Mouse (Mus musculus): Measurements from ENCODE around the gene Krt7.

Krt7 gene

DNA sequence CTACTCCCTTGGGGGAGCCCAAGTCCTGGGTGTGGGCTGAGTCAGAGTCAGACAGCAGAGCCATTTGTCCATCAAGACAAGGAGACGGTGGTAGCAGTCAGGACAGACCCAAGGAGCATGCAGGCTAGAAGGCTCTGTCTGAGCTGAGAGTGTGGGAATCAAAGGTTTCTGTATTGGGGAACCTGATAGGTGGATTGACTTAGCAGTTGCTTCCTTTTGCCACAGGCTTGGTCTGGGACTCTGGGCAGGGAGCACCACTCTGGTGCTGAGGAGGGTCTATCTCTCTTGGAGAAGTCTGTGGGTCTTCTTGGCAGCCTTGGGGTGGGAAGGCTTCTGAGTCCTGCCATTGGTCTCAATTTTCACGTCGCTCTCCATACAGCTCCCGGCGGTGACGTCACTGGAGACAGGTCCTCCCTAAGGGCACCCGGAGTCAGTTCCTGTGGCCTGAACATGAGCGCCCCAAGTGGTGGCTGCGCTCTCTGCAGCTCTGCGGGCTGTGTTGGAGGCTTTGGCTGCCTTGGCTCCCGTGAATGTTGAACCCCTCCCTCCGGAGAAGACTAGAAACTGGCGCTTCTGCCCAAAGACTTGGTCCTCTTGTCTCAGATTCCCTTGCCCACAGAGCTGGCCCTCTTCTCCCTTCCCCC, 42.4 kb downstream of the Krt7 start:
- DNase-seq: peak; percentile 88

DNA sequence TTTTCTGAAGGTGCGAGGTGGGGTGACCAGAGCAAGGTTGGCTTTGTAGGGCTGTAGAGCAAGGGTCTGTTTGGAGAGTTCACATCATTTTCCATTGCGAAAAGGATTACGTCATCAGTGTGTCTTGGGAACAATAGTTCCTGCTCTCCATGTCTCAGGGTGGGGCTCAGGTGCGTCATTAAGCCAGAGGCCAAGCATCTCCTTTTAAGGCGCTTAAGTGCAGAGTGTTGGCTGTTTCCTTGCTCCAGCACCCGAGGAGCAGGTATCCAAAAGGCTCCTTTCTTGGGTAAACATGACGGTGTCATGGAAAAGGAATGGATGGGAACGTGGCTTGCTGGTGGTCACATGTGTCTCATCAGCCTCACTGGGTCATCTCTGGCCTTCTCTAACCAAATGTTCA, 43.9 kb downstream of the Krt7 start:
- no peak for DNase-seq

GRCm38 (mm10) chr15:101455292-101455691, 44.4 kb downstream of the Krt7 start:
- DNase-seq: peak; percentile 54

GRCm38 (mm10) chr15:101455891-101456290, 45.0 kb downstream of the Krt7 start:
- no peak for DNase-seq

GRCm38 (mm10) chr15:101458361-101458930, 47.6 kb downstream of the Krt7 start:
- peak; percentile 72 for DNase-seq

DNA sequence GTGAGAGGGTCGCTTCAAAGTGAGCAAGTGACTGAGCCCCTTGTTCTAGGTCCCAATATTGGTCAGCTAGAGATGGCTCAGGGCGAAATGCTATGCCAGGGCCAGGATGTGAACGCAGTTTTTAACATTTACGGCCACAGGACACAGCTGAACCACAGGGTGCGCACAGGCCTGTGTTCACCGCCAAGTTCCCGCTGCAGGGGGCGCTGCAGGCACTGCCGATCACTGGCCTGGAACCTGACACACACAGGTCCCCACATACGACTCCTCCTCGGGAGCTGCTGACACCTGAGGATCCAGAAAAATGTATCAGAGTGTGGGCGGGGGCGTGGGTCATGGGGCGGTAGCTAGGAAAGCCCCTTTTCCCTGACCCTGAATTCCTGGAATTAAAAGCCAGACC, 48.4 kb downstream of the Krt7 start:
- peak; percentile 42 for DNase-seq

DNA sequence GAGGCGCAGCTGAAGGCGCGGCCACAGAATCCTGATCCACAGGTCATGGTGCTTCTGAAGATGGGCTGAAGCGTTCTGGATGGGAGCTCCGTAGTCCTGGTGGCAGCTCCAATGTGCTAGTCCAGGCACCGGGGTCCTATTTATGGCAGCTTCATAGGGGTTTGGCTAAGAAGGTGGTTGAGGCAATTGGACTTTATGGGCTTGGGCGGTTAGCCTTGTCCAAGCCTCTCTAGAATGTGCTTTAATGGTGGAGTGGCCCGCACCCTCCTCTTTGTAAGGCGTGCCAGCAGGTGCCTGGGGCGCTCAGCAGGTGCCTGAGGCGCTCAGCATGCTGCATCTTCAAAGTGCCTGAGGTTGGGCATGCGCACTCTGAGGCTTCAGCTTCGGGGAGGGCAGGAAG, 52.8 kb downstream of the Krt7 start, which contains the start of gene Krt81:
Krt81 (minus strand) TSS at position 101 of the 400 bp plus-strand sequence.
- no peak for DNase-seq

- no peak for DNase-seq
These were observed 58.2 kb downstream of the Krt7 start for GRCm38 (mm10) chr15:101469093-101469492.

DNA sequence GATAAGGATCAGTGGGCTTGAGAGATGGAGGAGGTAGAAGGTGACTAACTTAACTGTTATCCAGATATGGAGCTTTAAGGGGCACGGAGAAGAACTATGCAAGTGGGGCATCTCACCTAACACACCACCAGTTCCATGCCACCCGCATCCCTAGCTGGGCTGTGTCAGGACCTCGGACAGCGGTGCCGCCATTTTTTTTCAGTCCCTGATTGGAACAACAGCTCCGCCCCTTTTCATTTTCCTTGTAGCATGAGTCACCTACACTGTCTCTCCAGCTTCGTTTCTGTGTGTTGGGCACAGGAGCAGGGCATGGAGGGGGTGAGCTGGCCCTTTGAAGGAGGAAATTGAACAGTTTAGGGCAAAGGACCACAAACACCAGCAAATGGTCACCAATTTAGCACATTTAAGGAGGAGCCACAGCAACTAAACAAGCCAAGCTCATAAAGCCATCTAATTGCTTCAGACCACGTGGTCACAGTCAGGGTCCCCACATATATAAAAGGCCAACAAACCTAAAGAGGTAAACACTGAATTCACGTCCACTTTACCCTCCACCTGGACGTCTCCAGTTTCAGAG, 62.2 kb downstream of the Krt7 start, which contains the start of gene Krt86:
Krt86 (plus strand) TSS at position 527 of the 577 bp plus-strand sequence.
- DNase-seq: peak; percentile 68

DNA sequence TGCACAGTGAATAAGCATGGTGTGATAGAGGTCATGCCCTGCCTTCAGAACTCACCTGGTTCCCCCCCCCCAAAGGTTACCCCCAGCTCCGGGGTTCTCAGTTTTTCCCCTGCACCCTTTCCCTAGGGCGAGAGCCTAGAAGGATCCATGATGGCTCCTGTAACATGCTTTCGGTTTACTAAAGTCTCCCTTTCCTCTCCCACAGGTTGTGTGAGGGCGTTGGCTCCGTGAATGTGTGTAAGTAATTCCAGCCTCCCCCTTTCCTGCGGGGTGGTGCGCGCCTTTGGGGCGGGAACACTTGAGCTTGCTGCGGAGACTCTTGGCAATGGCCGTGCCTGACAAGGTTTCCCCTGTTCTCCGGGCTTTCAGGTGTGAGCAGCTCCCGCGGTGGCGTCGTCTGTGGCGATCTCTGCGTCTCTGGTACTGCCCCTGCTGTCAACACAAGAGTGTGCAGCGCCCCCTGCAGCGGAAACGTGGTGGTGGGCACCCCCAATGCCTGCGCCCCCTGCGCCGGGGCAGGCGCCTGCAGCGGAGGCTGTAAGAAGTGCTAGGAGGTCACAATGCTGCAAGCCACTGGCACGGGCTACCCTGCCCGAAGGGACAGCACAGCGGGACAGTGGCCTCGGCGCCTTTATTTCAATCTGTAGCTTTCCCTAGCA, 68.3 kb downstream of the Krt7 start:
- peak; percentile 69 for DNase-seq

- no peak for DNase-seq
These were observed 68.8 kb downstream of the Krt7 start for GRCm38 (mm10) chr15:101479666-101480060.

Data from kidney, postnatal 10 days (tissue).